Mouse (Mus musculus) lung, embryonic 15.5 days (tissue): Measurements from ENCODE around the gene Rbm26. TPM values are rescaled to one million over a fixed set of nuclear protein-coding genes. Genes with fewer than 3 reads are reported as not detected.

Experiments used
- ATAC-seq: fragments of 200-750 bp; cut with Nextera tagmentation; 2 replicates; pipeline ENCODE4 v1.8.0; 2017; ENCODE audit warnings: moderate number of reproducible peaks, borderline replicate concordance; ENCODE audit not compliant: low FRiP score, low TSS enrichment; ENCODE audit errors: extremely low read depth
- H3K27ac ChIP-seq: fragments of 300-500 bp; sonication (generic); 2 replicates; pipeline ENCODE4 v1.5.1; 2015; ENCODE audit warnings: moderate library complexity, mild to moderate bottlenecking, inconsistent platforms
- H3K27me3 ChIP-seq: fragments of 300-500 bp; sonication (generic); 2 replicates; pipeline ENCODE4 v1.6.1; 2015; ENCODE audit warnings: inconsistent platforms
- H3K36me3 ChIP-seq: fragments of 300-500 bp; sonication (generic); 2 replicates; pipeline ENCODE4 v1.6.1; 2015; ENCODE audit warnings: inconsistent platforms
- H3K4me1 ChIP-seq: fragments of 300-500 bp; sonication (generic); 2 replicates; pipeline ENCODE4 v1.6.1; 2015; ENCODE audit warnings: inconsistent platforms
- H3K4me2 ChIP-seq: fragments of 300-500 bp; sonication (generic); 2 replicates; pipeline ENCODE4 v1.6.1; 2015; ENCODE audit warnings: inconsistent platforms, mild to moderate bottlenecking, moderate library complexity
- H3K4me3 ChIP-seq: fragments of 300-500 bp; sonication (generic); 2 replicates; pipeline ENCODE4 v1.5.1; 2015; ENCODE audit warnings: mild to moderate bottlenecking, inconsistent platforms
- H3K9ac ChIP-seq: fragments of 300-500 bp; sonication (generic); 2 replicates; pipeline ENCODE4 v1.6.1; 2015; ENCODE audit warnings: inconsistent platforms
- H3K9me3 ChIP-seq: fragments of 300-500 bp; sonication (generic); 2 replicates; pipeline ENCODE4 v1.6.1; 2016; ENCODE audit warnings: inconsistent platforms
- WGBS: fragments of 180-500 bp; shearing (Covaris S2); methylation state at CpG from one replicate; pipeline ENCODE4 v1.1.7; 2015; 5-methylcytosine and 5-hydroxymethylcytosine counted together
- polyA plus RNA-seq: library from polyadenylated mRNA; unstranded; fragments of >200 nt; fragmentation: Nextera tagmentation; extraction: Ambion mirVana; gene quantifications from 2 replicates; pipeline ENCODE4 v1.2.1, GENCODE M21; 2015

Gene Rbm26
- polyA plus RNA-seq, 1 experiment from 2014 or later, result 30.0 TPM

GRCm38 (mm10) chr14:105084757-105085330, 92.3 kb downstream of the Rbm26 start:
- no peaks in the 10 kb centered on the region for H3K27me3 ChIP-seq
- no peak overlapping the region for H3K4me2 ChIP-seq
- WGBS, result 48% methylated on average over 8 of the region's 8 CpGs
- H3K9me3 ChIP-seq, result no peaks in the 10 kb centered on the region
- 0 out of 2 replicates have a peak, but pooled peaks cover 4% of the 10 kb centered on the region for H3K4me1 ChIP-seq
- H3K36me3 ChIP-seq, result no peaks in the 10 kb centered on the region
- peak overlapping the region; percentile 67 for H3K27ac ChIP-seq
- H3K4me3 ChIP-seq, result no peak overlapping the region
- ATAC-seq, result no peak
- no peak overlapping the region for H3K9ac ChIP-seq

GRCm38 (mm10) chr14:105084106-105084505, 93.0 kb downstream of the Rbm26 start:
- WGBS, result 84% methylated on average over 11 of the region's 11 CpGs
- Histone ChIP-seq H3K4me3 (no peak overlapping the region), H3K4me1 (0 out of 2 replicates have a peak, but pooled peaks cover 4% of the 10 kb centered on the region), H3K9ac (no peak overlapping the region), H3K36me3 (no peaks in the 10 kb centered on the region), H3K27me3 (no peaks in the 10 kb centered on the region), H3K27ac (no peak overlapping the region), H3K4me2 (no peak overlapping the region), H3K9me3 (no peaks in the 10 kb centered on the region)
- ATAC-seq, result no peak

- WGBS, result 89% methylated on average over 2 of the region's 2 CpGs
- no peaks in the 10 kb centered on the region for H3K4me1 ChIP-seq
- H3K4me2 ChIP-seq, result no peak overlapping the region
- no peaks in the 10 kb centered on the region for H3K9me3 ChIP-seq
- H3K27ac ChIP-seq, result no peak overlapping the region
- H3K9ac ChIP-seq, result no peak overlapping the region
- no peaks in the 10 kb centered on the region for H3K27me3 ChIP-seq
- H3K4me3 ChIP-seq, result no peak overlapping the region
- H3K36me3 ChIP-seq, result no peaks in the 10 kb centered on the region
- ATAC-seq, result no peak
These were observed 102.4 kb downstream of the Rbm26 start for GRCm38 (mm10) chr14:105074776-105075175.

GRCm38 (mm10) chr14:105074376-105074775, 102.8 kb downstream of the Rbm26 start:
- H3K36me3 ChIP-seq, result no peaks in the 10 kb centered on the region
- H3K27me3 ChIP-seq, result no peaks in the 10 kb centered on the region
- 78% methylated on average over 7 of the region's 7 CpGs for WGBS
- H3K4me1 ChIP-seq, result no peaks in the 10 kb centered on the region
- H3K4me2 ChIP-seq, result no peak overlapping the region
- H3K4me3 ChIP-seq, result no peak overlapping the region
- H3K9ac ChIP-seq, result no peak overlapping the region
- H3K9me3 ChIP-seq, result no peaks in the 10 kb centered on the region
- H3K27ac ChIP-seq, result no peak overlapping the region
- no peak for ATAC-seq

GRCm38 (mm10) chr14:105071010-105071509, 106.1 kb downstream of the Rbm26 start:
- no peaks in the 10 kb centered on the region for H3K9me3 ChIP-seq
- no peak overlapping the region for H3K27ac ChIP-seq
- no peak for ATAC-seq
- H3K4me2 ChIP-seq, result no peak overlapping the region
- H3K4me1 ChIP-seq, result no peaks in the 10 kb centered on the region
- no peaks in the 10 kb centered on the region for H3K36me3 ChIP-seq
- H3K9ac ChIP-seq, result no peak overlapping the region
- 42% methylated on average over 14 of the region's 14 CpGs for WGBS
- H3K27me3 ChIP-seq, result no peaks in the 10 kb centered on the region
- H3K4me3 ChIP-seq, result no peak overlapping the region

GRCm38 (mm10) chr14:105070258-105071009, 106.7 kb downstream of the Rbm26 start:
- H3K36me3 ChIP-seq, result no peaks in the 10 kb centered on the region
- 50% methylated on average over 11 of the region's 11 CpGs for WGBS
- no peaks in the 10 kb centered on the region for H3K4me1 ChIP-seq
- no peaks in the 10 kb centered on the region for H3K27me3 ChIP-seq
- H3K27ac ChIP-seq, result no peak overlapping the region
- H3K4me2 ChIP-seq, result no peak overlapping the region
- H3K9ac ChIP-seq, result no peak overlapping the region
- H3K9me3 ChIP-seq, result no peaks in the 10 kb centered on the region
- no peak for ATAC-seq
- H3K4me3 ChIP-seq, result no peak overlapping the region

GRCm38 (mm10) chr14:105068060-105068459, 109.1 kb downstream of the Rbm26 start:
- no peaks in the 10 kb centered on the region for H3K27me3 ChIP-seq
- ATAC-seq, result no peak
- H3K36me3 ChIP-seq, result no peaks in the 10 kb centered on the region
- no peak overlapping the region for H3K4me3 ChIP-seq
- H3K4me2 ChIP-seq, result no peak overlapping the region
- H3K27ac ChIP-seq, result no peak overlapping the region
- H3K4me1 ChIP-seq, result no peaks in the 10 kb centered on the region
- 76% methylated on average over 5 of the region's 5 CpGs for WGBS
- H3K9ac ChIP-seq, result no peak overlapping the region
- no peaks in the 10 kb centered on the region for H3K9me3 ChIP-seq

GRCm38 (mm10) chr14:105064243-105064642, 112.9 kb downstream of the Rbm26 start:
- Histone ChIP-seq H3K9me3 (no peaks in the 10 kb centered on the region), H3K9ac (no peak overlapping the region), H3K27ac (no peak overlapping the region), H3K4me3 (no peak overlapping the region), H3K4me1 (no peaks in the 10 kb centered on the region), H3K27me3 (no peaks in the 10 kb centered on the region), H3K4me2 (no peak overlapping the region), H3K36me3 (no peaks in the 10 kb centered on the region)
- WGBS, result 84% methylated on average over 1 of the region's 1 CpGs
- ATAC-seq, result no peak

GRCm38 (mm10) chr14:105061230-105061629, 115.9 kb downstream of the Rbm26 start:
- no peaks in the 10 kb centered on the region for H3K9me3 ChIP-seq
- WGBS, result 31% methylated on average over 2 of the region's 2 CpGs
- H3K27ac ChIP-seq, result no peak overlapping the region
- H3K27me3 ChIP-seq, result no peaks in the 10 kb centered on the region
- no peak overlapping the region for H3K4me2 ChIP-seq
- no peak overlapping the region for H3K4me3 ChIP-seq
- H3K4me1 ChIP-seq, result no peaks in the 10 kb centered on the region
- H3K9ac ChIP-seq, result no peak overlapping the region
- no peak for ATAC-seq
- no peaks in the 10 kb centered on the region for H3K36me3 ChIP-seq

- no peak overlapping the region for H3K4me3 ChIP-seq
- no peak overlapping the region for H3K9ac ChIP-seq
- no peak for ATAC-seq
- no peaks in the 10 kb centered on the region for H3K9me3 ChIP-seq
- H3K4me2 ChIP-seq, result no peak overlapping the region
- no peaks in the 10 kb centered on the region for H3K27me3 ChIP-seq
- no peak overlapping the region for H3K27ac ChIP-seq
- H3K4me1 ChIP-seq, result no peaks in the 10 kb centered on the region
- no peaks in the 10 kb centered on the region for H3K36me3 ChIP-seq
These were observed 119.2 kb downstream of the Rbm26 start for GRCm38 (mm10) chr14:105057934-105058333.
